Mouse (Mus musculus): ENCODE data around the gene Hdc. TPM values are rescaled to one million over a fixed set of nuclear protein-coding genes. Genes with fewer than 3 reads are reported as not detected.

Gene Hdc
- total RNA-seq, 2 experiments from 2014 or later = 51.3 to 90.2 TPM

- ATAC-seq (replicated peaks; ENCODE audit: poor library complexity) = no peak
These were observed 63.6 kb downstream of the Hdc start for GRCm38 (mm10) chr2:126555533-126555932.

GRCm38 (mm10) chr2:126553291-126553639 lies 65.8 kb downstream of the Hdc start:
- ATAC-seq (replicated peaks; ENCODE audit: poor library complexity) = no peak

- peak; percentile 47 for ATAC-seq (replicated peaks; ENCODE audit: poor library complexity)
These were observed 66.5 kb downstream of the Hdc start, which contains the start of gene Slc27a2 for GRCm38 (mm10) chr2:126552357-126553290. Gene Slc27a2, plus strand, starts transcription at chr2:126552407.

- peak; percentile 41 for ATAC-seq (replicated peaks; ENCODE audit: poor library complexity)
These were observed 67.2 kb downstream of the Hdc start for GRCm38 (mm10) chr2:126551896-126552295.

- peak; percentile 59 for ATAC-seq (replicated peaks; ENCODE audit: poor library complexity)
These were observed 67.7 kb downstream of the Hdc start for GRCm38 (mm10) chr2:126551244-126551890.

GRCm38 (mm10) chr2:126549681-126550080 lies 69.4 kb downstream of the Hdc start:
- no peak for ATAC-seq (replicated peaks; ENCODE audit: poor library complexity)

- no peak for ATAC-seq (replicated peaks; ENCODE audit: poor library complexity)
These were observed 72.7 kb downstream of the Hdc start for GRCm38 (mm10) chr2:126546392-126546791.

- ATAC-seq (replicated peaks; ENCODE audit: poor library complexity) = no peak
These were observed 73.8 kb downstream of the Hdc start for GRCm38 (mm10) chr2:126545297-126545696.

Other genes starting within 250 kb of the Hdc start
- 276 and 297 TPM in 2 replicates for gene Atp8b4, start 118.6 kb downstream of the Hdc start, total RNA-seq (2015)
- 305 and 319 TPM in 2 replicates for gene Atp8b4, start 118.6 kb downstream of the Hdc start, total RNA-seq (2017)
- gene Slc27a2, start 66.9 kb downstream of the Hdc start, total RNA-seq (2015) = 0.10 TPM in 1 of 2 replicates, not detected in the other
- gene Slc27a2, start 66.9 kb downstream of the Hdc start, total RNA-seq (2017) = 0.04 and 0.54 TPM in 2 replicates
- 47.8 and 57.2 TPM in 2 replicates for gene Gabpb1, start 57.0 kb upstream of the Hdc start, total RNA-seq (2015)
- 26.8 and 40.8 TPM in 2 replicates for gene Gabpb1, start 57.0 kb upstream of the Hdc start, total RNA-seq (2017)
- 48.5 and 52.0 TPM in 2 replicates for gene Usp8, start 88.0 kb upstream of the Hdc start, total RNA-seq (2015)
- gene Usp8, start 88.0 kb upstream of the Hdc start, total RNA-seq (2017) = 52.0 and 62.6 TPM in 2 replicates
- 0.24 and 0.54 TPM in 2 replicates for gene Usp50, start 164.2 kb upstream of the Hdc start, total RNA-seq (2015)
- gene Usp50, start 164.2 kb upstream of the Hdc start, total RNA-seq (2017) = 0.12 and 0.14 TPM in 2 replicates